Mouse (Mus musculus): Measurements from ENCODE around the gene R3hcc1l.

R3hcc1l gene

GRCm38 (mm10) chr19:42539414-42540189 is 21.0 kb downstream of the R3hcc1l start:
- DNase-seq (ENCODE audit: extremely low spot score, low read depth, low spot score), result no peak

GRCm38 (mm10) chr19:42540649-42541048 is 22.1 kb downstream of the R3hcc1l start:
- no peak for DNase-seq (ENCODE audit: extremely low spot score, low read depth, low spot score)

GRCm38 (mm10) chr19:42558701-42559100 is 40.1 kb downstream of the R3hcc1l start:
- no peak for DNase-seq (ENCODE audit: extremely low spot score, low read depth, low spot score)

GRCm38 (mm10) chr19:42561991-42562390 is 43.4 kb downstream of the R3hcc1l start:
- DNase-seq (ENCODE audit: extremely low spot score, low read depth, low spot score), result no peak

- DNase-seq (ENCODE audit: extremely low spot score, low read depth, low spot score), result no peak
Measured at GRCm38 (mm10) chr19:42562981-42563380, 44.4 kb downstream of the R3hcc1l start.

- DNase-seq (ENCODE audit: extremely low spot score, low read depth, low spot score), result no peak
Measured at GRCm38 (mm10) chr19:42563726-42564270, 45.2 kb downstream of the R3hcc1l start.

GRCm38 (mm10) chr19:42566283-42567019 is 47.9 kb downstream of the R3hcc1l start:
- DNase-seq (ENCODE audit: extremely low spot score, low read depth, low spot score), result no peak

GRCm38 (mm10) chr19:42567020-42567419 is 48.5 kb downstream of the R3hcc1l start:
- DNase-seq (ENCODE audit: extremely low spot score, low read depth, low spot score), result no peak

GRCm38 (mm10) chr19:42569076-42569475 is 50.5 kb downstream of the R3hcc1l start:
- DNase-seq (ENCODE audit: extremely low spot score, low read depth, low spot score), result no peak

GRCm38 (mm10) chr19:42571291-42571690 is 52.7 kb downstream of the R3hcc1l start:
- no peak for DNase-seq (ENCODE audit: extremely low spot score, low read depth, low spot score)

GRCm38 (mm10) chr19:42575317-42575716 is 56.8 kb downstream of the R3hcc1l start:
- no peak for DNase-seq (ENCODE audit: extremely low spot score, low read depth, low spot score)

- DNase-seq (ENCODE audit: extremely low spot score, low read depth, low spot score), result no peak
Measured at GRCm38 (mm10) chr19:42576856-42577255, 58.3 kb downstream of the R3hcc1l start.

- DNase-seq (ENCODE audit: extremely low spot score, low read depth, low spot score), result no peak
Measured at GRCm38 (mm10) chr19:42578631-42579030, 60.1 kb downstream of the R3hcc1l start.

- no peak for DNase-seq (ENCODE audit: extremely low spot score, low read depth, low spot score)
Measured at GRCm38 (mm10) chr19:42580701-42581100, 62.1 kb downstream of the R3hcc1l start.

GRCm38 (mm10) chr19:42582811-42583370 is 64.3 kb downstream of the R3hcc1l start:
- DNase-seq (ENCODE audit: extremely low spot score, low read depth, low spot score), result no peak

GRCm38 (mm10) chr19:42583677-42584076 is 65.1 kb downstream of the R3hcc1l start:
- DNase-seq (ENCODE audit: extremely low spot score, low read depth, low spot score), result no peak

- DNase-seq (ENCODE audit: extremely low spot score, low read depth, low spot score), result no peak
Measured at GRCm38 (mm10) chr19:42584188-42584587, 65.6 kb downstream of the R3hcc1l start.

GRCm38 (mm10) chr19:42587704-42588103 is 69.1 kb downstream of the R3hcc1l start:
- no peak for DNase-seq (ENCODE audit: extremely low spot score, low read depth, low spot score)

- no peak for DNase-seq (ENCODE audit: extremely low spot score, low read depth, low spot score)
Measured at GRCm38 (mm10) chr19:42589246-42589645, 70.7 kb downstream of the R3hcc1l start.

- no peak for DNase-seq (ENCODE audit: extremely low spot score, low read depth, low spot score)
Measured at GRCm38 (mm10) chr19:42591534-42591933, 73.0 kb downstream of the R3hcc1l start.

GRCm38 (mm10) chr19:42593456-42593855 is 74.9 kb downstream of the R3hcc1l start:
- no peak for DNase-seq (ENCODE audit: extremely low spot score, low read depth, low spot score)

GRCm38 (mm10) chr19:42595066-42595465 is 76.5 kb downstream of the R3hcc1l start:
- DNase-seq (ENCODE audit: extremely low spot score, low read depth, low spot score), result no peak
